Mouse (Mus musculus): ENCODE results near the gene Meioc. TPM values are rescaled to one million over a fixed set of nuclear protein-coding genes. Genes with fewer than 3 reads are reported as not detected.
A peak's percentile ranks its signal among the peaks of the same experiment; 100 is the strongest.

The Meioc gene
- total and polyA plus RNA-seq, 3 experiments, result 0.05 TPM; not detected in 2

DNA sequence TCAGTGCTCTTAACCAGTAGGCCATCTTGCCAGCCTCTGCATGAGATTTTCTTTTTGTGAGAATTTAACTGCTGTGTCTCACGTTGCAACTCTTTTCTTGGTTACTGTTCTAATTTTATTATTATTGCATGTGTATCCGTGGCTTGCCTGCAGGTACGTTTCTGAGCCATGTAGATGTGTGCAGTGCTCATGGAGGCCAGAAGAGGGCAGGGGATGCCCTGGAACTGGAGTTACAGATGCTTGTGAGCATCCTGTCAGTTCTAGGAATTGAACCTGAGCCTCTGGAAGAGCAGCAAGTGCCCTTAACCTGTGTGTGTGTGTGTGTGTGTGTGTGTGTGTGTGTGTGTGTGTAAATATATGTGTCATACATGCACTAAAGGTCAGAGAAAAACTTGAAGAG lies 62.1 kb downstream of the Meioc start:
- no peaks in the 10 kb centered on the region for H3K9me3 ChIP-seq (replicated peaks)
- TF ChIP-seq TAL1 (conservative IDR thresholded peaks at IDR 0.05; ENCODE audit: low read depth, low read length) (no peak), CTCF (IDR thresholded peaks at IDR 0.05; ENCODE audit: low read depth, low read length) (no peak), POLR2AphosphoS5 (IDR thresholded peaks at IDR 0.05; ENCODE audit: insufficient replicate concordance, low read depth, low read length) (no peak), GATA1 (IDR thresholded peaks at IDR 0.05; ENCODE audit: borderline replicate concordance, low read length) (no peak), GATA2 (IDR thresholded peaks at IDR 0.05; ENCODE audit: borderline replicate concordance, low read depth, low read length) (no peak)
- no peaks in the 10 kb centered on the region for H3K4me1 ChIP-seq (ENCODE audit: insufficient read depth, low read depth, low read length)
- DNase-seq (ENCODE audit: low spot score) (no peak), ATAC-seq (ENCODE audit: extremely low read depth, insufficient number of reproducible peaks, low FRiP score, poor library complexity, severe bottlenecking) (no peak)
- H3K27me3 ChIP-seq (ENCODE audit: insufficient read depth, low read length), result peaks cover 23% of the 10 kb centered on the region
- no peaks in the 10 kb centered on the region for H3K36me3 ChIP-seq (replicated peaks)
- no peak overlapping the region for H3K4me3 ChIP-seq (ENCODE audit: low read depth, low read length)

DNA sequence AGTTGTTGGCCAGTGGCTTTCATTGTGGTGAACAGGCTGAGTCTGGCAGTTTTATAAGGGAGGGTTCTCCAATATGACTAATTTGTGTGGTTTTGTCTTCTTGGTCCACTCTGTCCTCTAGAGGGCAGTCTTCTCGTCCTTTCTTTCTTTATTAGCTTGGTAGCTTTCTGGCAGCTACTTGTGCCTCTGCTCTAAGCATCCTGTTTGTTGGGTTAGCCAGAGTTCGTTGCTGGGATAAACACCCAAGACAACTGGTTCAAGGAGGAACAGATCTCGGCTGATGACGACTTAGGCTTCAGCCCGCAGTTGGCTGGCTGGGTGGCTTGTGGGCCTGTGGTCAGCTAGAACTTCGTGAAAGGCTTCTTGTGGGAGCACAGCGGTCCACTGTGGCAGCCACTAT lies 65.1 kb downstream of the Meioc start:
- ATAC-seq (ENCODE audit: extremely low read depth, insufficient number of reproducible peaks, low FRiP score, poor library complexity, severe bottlenecking), result no peak
- Histone ChIP-seq H3K27me3 (ENCODE audit: insufficient read depth, low read length) (peaks cover 12% of the 10 kb centered on the region), H3K9me3 (replicated peaks) (no peaks in the 10 kb centered on the region), H3K4me3 (ENCODE audit: low read depth, low read length) (no peak overlapping the region), H3K36me3 (replicated peaks) (no peaks in the 10 kb centered on the region), H3K4me1 (ENCODE audit: insufficient read depth, low read depth, low read length) (no peaks in the 10 kb centered on the region)
- peak; percentile 14 for DNase-seq (ENCODE audit: low spot score)
- TF ChIP-seq CTCF (IDR thresholded peaks at IDR 0.05; ENCODE audit: low read depth, low read length) (peak; percentile 40; the same call in 1 of the 2 replicates), GATA2 (IDR thresholded peaks at IDR 0.05; ENCODE audit: borderline replicate concordance, low read depth, low read length) (no peak)

DNA sequence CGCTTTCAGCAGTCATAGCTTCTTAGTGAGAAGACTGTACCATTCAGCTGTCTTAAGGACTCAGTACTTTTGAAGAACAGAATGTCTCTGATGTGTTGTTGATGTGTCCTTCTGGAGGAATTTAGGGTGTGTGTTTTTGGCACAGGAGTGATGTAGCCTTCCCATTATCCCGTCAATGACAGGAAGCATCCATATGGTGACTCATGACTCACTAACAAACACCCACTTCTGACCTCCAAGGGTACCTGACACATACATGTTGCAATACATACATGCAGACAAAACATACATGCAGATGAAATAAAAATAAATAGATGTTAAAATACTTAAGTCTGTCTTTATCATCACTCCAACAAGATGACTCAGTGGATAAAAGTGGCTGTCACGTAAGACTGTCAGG lies 66.3 kb downstream of the Meioc start:
- no peak for ATAC-seq (ENCODE audit: extremely low read depth, insufficient number of reproducible peaks, low FRiP score, poor library complexity, severe bottlenecking)
- no peaks in the 10 kb centered on the region for H3K36me3 ChIP-seq (replicated peaks)

DNA sequence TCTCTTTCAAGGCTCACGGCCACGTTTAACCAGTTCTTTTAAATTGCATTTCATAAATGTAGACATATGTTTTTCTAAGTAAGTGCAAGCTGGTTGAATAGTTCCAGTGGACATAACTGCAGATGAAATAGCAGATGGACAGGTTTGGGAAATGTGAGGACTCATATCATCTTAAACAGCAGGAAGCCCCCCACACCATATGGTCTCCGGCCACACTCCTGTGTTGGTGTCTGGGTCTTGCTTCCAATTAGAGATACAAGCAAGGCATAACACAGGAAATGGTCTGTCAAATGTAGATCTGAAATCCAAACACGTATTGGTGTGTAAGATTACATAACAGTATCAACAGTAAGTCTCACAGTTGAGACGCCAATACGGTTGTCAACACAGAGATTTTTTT lies 67.8 kb downstream of the Meioc start:
- Histone ChIP-seq H3K9me3 (replicated peaks) (no peaks in the 10 kb centered on the region), H3K36me3 (replicated peaks) (no peaks in the 10 kb centered on the region), H3K27me3 (ENCODE audit: insufficient read depth, low read length) (peaks cover 11% of the 10 kb centered on the region), H3K4me3 (ENCODE audit: low read depth, low read length) (no peak overlapping the region), H3K4me1 (ENCODE audit: insufficient read depth, low read depth, low read length) (no peaks in the 10 kb centered on the region)
- ATAC-seq (ENCODE audit: extremely low read depth, insufficient number of reproducible peaks, low FRiP score, poor library complexity, severe bottlenecking), result no peak
- TF ChIP-seq GATA2 (IDR thresholded peaks at IDR 0.05; ENCODE audit: borderline replicate concordance, low read depth, low read length) (no peak), POLR2AphosphoS5 (IDR thresholded peaks at IDR 0.05; ENCODE audit: insufficient replicate concordance, low read depth, low read length) (no peak), GATA1 (IDR thresholded peaks at IDR 0.05; ENCODE audit: borderline replicate concordance, low read length) (no peak), TAL1 (conservative IDR thresholded peaks at IDR 0.05; ENCODE audit: low read depth, low read length) (no peak), CTCF (IDR thresholded peaks at IDR 0.05; ENCODE audit: low read depth, low read length) (no peak)
- no peak for DNase-seq (ENCODE audit: low spot score)

More for the DNA sequence above, 66.3 kb downstream of the Meioc start:
- TF ChIP-seq GATA1 (IDR thresholded peaks at IDR 0.05; ENCODE audit: borderline replicate concordance, low read length) (no peak), TAL1 (conservative IDR thresholded peaks at IDR 0.05; ENCODE audit: low read depth, low read length) (no peak)
- no peaks in the 10 kb centered on the region for H3K9me3 ChIP-seq (replicated peaks)
- peaks cover 12% of the 10 kb centered on the region for H3K27me3 ChIP-seq (ENCODE audit: insufficient read depth, low read length)
- H3K4me3 ChIP-seq (ENCODE audit: low read depth, low read length), result no peak overlapping the region
- no peaks in the 10 kb centered on the region for H3K4me1 ChIP-seq (ENCODE audit: insufficient read depth, low read depth, low read length)
- DNase-seq (ENCODE audit: low spot score), result no peak

Other genes with a start within 250 kb of the Meioc start
- gene Grn, start 233.4 kb upstream of the Meioc start, total RNA-seq (2014; fragmentation: Nextera tagmentation), result 45.8 and 46.0 TPM in 2 replicates
- gene Grn, start 233.4 kb upstream of the Meioc start, total RNA-seq (2017), result 52.4 and 65.8 TPM in 2 replicates
- gene Grn, start 233.4 kb upstream of the Meioc start, polyA plus RNA-seq (2012), result 13.2 and 21.1 TPM in 2 replicates
- not detected in 2 replicates for gene Fam171a2, start 216.0 kb upstream of the Meioc start, total RNA-seq (2014; fragmentation: Nextera tagmentation)
- gene Fam171a2, start 216.0 kb upstream of the Meioc start, total RNA-seq (2017), result 0.05 TPM in 1 of 2 replicates, not detected in the other
- 0.08 and 0.16 TPM in 2 replicates for gene Fam171a2, start 216.0 kb upstream of the Meioc start, polyA plus RNA-seq (2012)
- 27.3 and 37.6 TPM in 2 replicates for gene Itga2b, start 193.6 kb upstream of the Meioc start, total RNA-seq (2014; fragmentation: Nextera tagmentation)
- gene Itga2b, start 193.6 kb upstream of the Meioc start, total RNA-seq (2017), result 72.3 and 76.1 TPM in 2 replicates
- gene Itga2b, start 193.6 kb upstream of the Meioc start, polyA plus RNA-seq (2012), result 23.5 and 27.8 TPM in 2 replicates
- 52.1 and 69.2 TPM in 2 replicates for gene Gpatch8, start 107.3 kb upstream of the Meioc start, total RNA-seq (2014; fragmentation: Nextera tagmentation)
- gene Gpatch8, start 107.3 kb upstream of the Meioc start, total RNA-seq (2017), result 22.3 and 26.0 TPM in 2 replicates
- gene Gpatch8, start 107.3 kb upstream of the Meioc start, polyA plus RNA-seq (2012), result 12.1 and 16.1 TPM in 2 replicates
- not detected in 2 replicates for gene Gm11627, start 84.3 kb upstream of the Meioc start, total RNA-seq (2014; fragmentation: Nextera tagmentation)
- not detected in 2 replicates for gene Gm11627, start 84.3 kb upstream of the Meioc start, total RNA-seq (2017)
- gene Gm11627, start 84.3 kb upstream of the Meioc start, polyA plus RNA-seq (2012), result not detected in 2 replicates
- gene Fzd2, start 59.3 kb upstream of the Meioc start, total RNA-seq (2014; fragmentation: Nextera tagmentation), result not detected in 2 replicates
- gene Fzd2, start 59.3 kb upstream of the Meioc start, total RNA-seq (2017), result 0.06 TPM in 1 of 2 replicates, not detected in the other
- 0.02 TPM in 1 of 2 replicates, not detected in the other for gene Fzd2, start 59.3 kb upstream of the Meioc start, polyA plus RNA-seq (2012)
- 27.3 and 32.0 TPM in 2 replicates for gene Ccdc43, start 34.1 kb downstream of the Meioc start, total RNA-seq (2014; fragmentation: Nextera tagmentation)
- 38.7 and 43.6 TPM in 2 replicates for gene Ccdc43, start 34.1 kb downstream of the Meioc start, total RNA-seq (2017)
- 8.4 and 10.5 TPM in 2 replicates for gene Ccdc43, start 34.1 kb downstream of the Meioc start, polyA plus RNA-seq (2012)
- not detected in 2 replicates for gene Adam11, start 97.7 kb downstream of the Meioc start, total RNA-seq (2014; fragmentation: Nextera tagmentation)
- 0.06 and 0.22 TPM in 2 replicates for gene Adam11, start 97.7 kb downstream of the Meioc start, total RNA-seq (2017)
- gene Adam11, start 97.7 kb downstream of the Meioc start, polyA plus RNA-seq (2012), result not detected in 2 replicates
- gene Gjc1, start 156.0 kb downstream of the Meioc start, total RNA-seq (2014; fragmentation: Nextera tagmentation), result not detected in 2 replicates
- gene Gjc1, start 156.0 kb downstream of the Meioc start, total RNA-seq (2017), result 0.11 and 0.12 TPM in 2 replicates
- gene Gjc1, start 156.0 kb downstream of the Meioc start, polyA plus RNA-seq (2012), result not detected in 2 replicates
- gene Higd1b, start 172.1 kb downstream of the Meioc start, total RNA-seq (2014; fragmentation: Nextera tagmentation), result not detected in 2 replicates
- gene Higd1b, start 172.1 kb downstream of the Meioc start, total RNA-seq (2017), result not detected in 2 replicates
- not detected in 2 replicates for gene Higd1b, start 172.1 kb downstream of the Meioc start, polyA plus RNA-seq (2012)
- 109 and 134 TPM in 2 replicates for gene Eftud2, start 217.3 kb downstream of the Meioc start, total RNA-seq (2014; fragmentation: Nextera tagmentation)
- 171 and 175 TPM in 2 replicates for gene Eftud2, start 217.3 kb downstream of the Meioc start, total RNA-seq (2017)
- gene Eftud2, start 217.3 kb downstream of the Meioc start, polyA plus RNA-seq (2012), result 257 and 335 TPM in 2 replicates
- 0.87 TPM in 1 of 2 replicates, not detected in the other for gene Ccdc103, start 217.5 kb downstream of the Meioc start, total RNA-seq (2014; fragmentation: Nextera tagmentation)
- 0.23 and 0.87 TPM in 2 replicates for gene Ccdc103, start 217.5 kb downstream of the Meioc start, total RNA-seq (2017)
- gene Ccdc103, start 217.5 kb downstream of the Meioc start, polyA plus RNA-seq (2012), result 0.09 TPM in 1 of 2 replicates, not detected in the other
- gene Fam187a, start 221.5 kb downstream of the Meioc start, total RNA-seq (2014; fragmentation: Nextera tagmentation), result not detected in 2 replicates
- gene Fam187a, start 221.5 kb downstream of the Meioc start, total RNA-seq (2017), result 0.16 TPM in 1 of 2 replicates, not detected in the other
- gene Fam187a, start 221.5 kb downstream of the Meioc start, polyA plus RNA-seq (2012), result not detected in 2 replicates
- gene Gfap, start 237.2 kb downstream of the Meioc start, total RNA-seq (2014; fragmentation: Nextera tagmentation), result not detected in 2 replicates
- 0.06 TPM in 1 of 2 replicates, not detected in the other for gene Gfap, start 237.2 kb downstream of the Meioc start, total RNA-seq (2017)
- not detected in 2 replicates for gene Gfap, start 237.2 kb downstream of the Meioc start, polyA plus RNA-seq (2012)

Data from G1E (cell line).